Mouse (Mus musculus) lung, postnatal 0 days (tissue): Measurements from ENCODE around the gene Nrxn2. TPM values are rescaled to one million over a fixed set of nuclear protein-coding genes. Genes with fewer than 3 reads are reported as not detected.
A peak's percentile ranks its signal among the peaks of the same experiment; 100 is the strongest.

ENCODE experiments used
- ATAC-seq: fragments of 200-750 bp; cut with Nextera tagmentation; 2 replicates; pipeline ENCODE4 v1.8.0; 2017; ENCODE audit warnings: moderate library complexity
- DNase-seq: peaks from one replicate; pipeline ENCODE4 v3.0.0-alpha.2; 2016; ENCODE audit warnings: low spot score
- H3K27ac ChIP-seq: fragments of 300-500 bp; sonication (generic); 2 replicates; pipeline ENCODE4 v1.5.1; 2014; ENCODE audit warnings: antibody characterized with exemption, mild to moderate bottlenecking, low read length, mixed read lengths
- H3K27me3 ChIP-seq: fragments of 300-500 bp; sonication (generic); replicated peaks from 2 replicates; pipeline ENCODE4 v1.6.1; 2014; ENCODE audit warnings: low read length, mixed read lengths; ENCODE audit not compliant: insufficient read depth
- H3K36me3 ChIP-seq: fragments of 300-500 bp; sonication (generic); 2 replicates; pipeline ENCODE4 v1.6.1; 2014; ENCODE audit warnings: low read length, mixed read lengths; ENCODE audit not compliant: insufficient read depth
- H3K4me1 ChIP-seq: fragments of 300-500 bp; sonication (generic); 2 replicates; pipeline ENCODE4 v1.6.1; 2014; ENCODE audit warnings: antibody characterized with exemption, low read depth, low read length, mixed read lengths; ENCODE audit not compliant: insufficient read depth
- H3K4me2 ChIP-seq: fragments of 300-500 bp; sonication (generic); replicated peaks from 2 replicates; pipeline ENCODE4 v1.6.1; 2014; ENCODE audit warnings: low read depth, mild to moderate bottlenecking, low read length, moderate library complexity, mixed read lengths
- H3K4me3 ChIP-seq: fragments of 300-500 bp; sonication (generic); 2 replicates; pipeline ENCODE4 v1.5.1; 2014; ENCODE audit warnings: low read depth, low read length
- H3K9ac ChIP-seq: fragments of 300-500 bp; sonication (generic); replicated peaks from 2 replicates; pipeline ENCODE4 v1.6.1; 2014; ENCODE audit warnings: low read depth, mild to moderate bottlenecking
- H3K9me3 ChIP-seq: fragments of 300-500 bp; sonication (generic); 2 replicates; pipeline ENCODE4 v1.6.1; 2016; ENCODE audit warnings: low read length, mixed read lengths
- CTCF ChIP-seq: IDR thresholded peaks from 2 replicates; pipeline ENCODE4 v1.5.1; 2016; ENCODE audit warnings: antibody characterized with exemption, mild to moderate bottlenecking
- EP300 ChIP-seq: IDR thresholded peaks from 2 replicates; pipeline ENCODE4 v1.6.1; 2016; ENCODE audit warnings: antibody characterized with exemption, mild to moderate bottlenecking, control low read depth
- WGBS: fragments of 180-500 bp; shearing (Covaris S2); extraction: QIAGEN DNeasy Blood & Tissue Kit; methylation state at CpG from one replicate; pipeline ENCODE4 v1.1.7; 2014; 5-methylcytosine and 5-hydroxymethylcytosine counted together
- polyA plus RNA-seq: library from polyadenylated mRNA; unstranded; fragments of >200 nt; fragmentation: Nextera tagmentation; extraction: Ambion mirVana; gene quantifications from 2 replicates; pipeline ENCODE4 v1.2.1, GENCODE M21; 2015

The Nrxn2 gene
- polyA plus RNA-seq, 1 experiment from 2014 or later, result 3.8 TPM

- Histone ChIP-seq H3K4me1 (no peaks in the 10 kb centered on the region), H3K27me3 (no peaks in the 10 kb centered on the region), H3K4me3 (no peak overlapping the region), H3K36me3 (no peaks in the 10 kb centered on the region), H3K9ac (no peak overlapping the region), H3K4me2 (no peak overlapping the region), H3K9me3 (no peaks in the 10 kb centered on the region), H3K27ac (no peak overlapping the region)
- TF ChIP-seq CTCF (no peak), EP300 (no peak)
- ATAC-seq (no peak), DNase-seq (no peak)
- WGBS, result 79% methylated on average over 8 of the region's 8 CpGs
Measured at GRCm38 (mm10) chr19:6408749-6409148, 9.8 kb upstream of the Nrxn2 start.

- H3K9ac ChIP-seq, result no peak overlapping the region
- no peak overlapping the region for H3K4me2 ChIP-seq
- no peaks in the 10 kb centered on the region for H3K9me3 ChIP-seq
- no peaks in the 10 kb centered on the region for H3K4me1 ChIP-seq
- ATAC-seq, result no peak
- H3K36me3 ChIP-seq, result no peaks in the 10 kb centered on the region
- TF ChIP-seq CTCF (no peak), EP300 (no peak)
- no peak for DNase-seq
- H3K27ac ChIP-seq, result no peak overlapping the region
- H3K27me3 ChIP-seq, result no peaks in the 10 kb centered on the region
- WGBS, result 72% methylated on average over 5 of the region's 5 CpGs
- no peak overlapping the region for H3K4me3 ChIP-seq
Measured at GRCm38 (mm10) chr19:6409176-6409575, 9.4 kb upstream of the Nrxn2 start.

- Histone ChIP-seq H3K36me3 (no peaks in the 10 kb centered on the region), H3K4me1 (no peaks in the 10 kb centered on the region), H3K27me3 (no peaks in the 10 kb centered on the region), H3K27ac (no peak overlapping the region), H3K9me3 (no peaks in the 10 kb centered on the region), H3K4me2 (no peak overlapping the region), H3K4me3 (no peak overlapping the region), H3K9ac (no peak overlapping the region)
- ATAC-seq (no peak), DNase-seq (no peak)
- 75% methylated on average over 5 of the region's 5 CpGs for WGBS
- TF ChIP-seq EP300 (no peak), CTCF (no peak)
Measured at GRCm38 (mm10) chr19:6409936-6410335, 8.6 kb upstream of the Nrxn2 start.

GRCm38 (mm10) chr19:6412798-6413197, 5.7 kb upstream of the Nrxn2 start:
- no peak for ATAC-seq
- Histone ChIP-seq H3K4me3 (no peak overlapping the region), H3K9ac (no peak overlapping the region), H3K27me3 (no peaks in the 10 kb centered on the region), H3K4me2 (no peak overlapping the region), H3K36me3 (no peaks in the 10 kb centered on the region), H3K9me3 (no peaks in the 10 kb centered on the region), H3K4me1 (no peaks in the 10 kb centered on the region; the same call in 1 of the 2 replicates), H3K27ac (no peak overlapping the region)
- 48% methylated on average over 14 of the region's 14 CpGs for WGBS
- TF ChIP-seq EP300 (no peak), CTCF (no peak)
- no peak for DNase-seq

GRCm38 (mm10) chr19:6415454-6415853, 3.1 kb upstream of the Nrxn2 start:
- peak; percentile 60 for ATAC-seq
- WGBS, result 36% methylated on average over 6 of the region's 6 CpGs
- DNase-seq, result no peak
- Histone ChIP-seq H3K9me3 (no peaks in the 10 kb centered on the region), H3K4me3 (no peak overlapping the region), H3K27me3 (peaks cover 19% of the 10 kb centered on the region; the same call in 1 of the 2 replicates), H3K4me1 (no peaks in the 10 kb centered on the region; the same call in 1 of the 2 replicates), H3K27ac (no peak overlapping the region), H3K9ac (no peak overlapping the region), H3K36me3 (no peaks in the 10 kb centered on the region), H3K4me2 (no peak overlapping the region)
- no peak for TF ChIP-seq EP300
- TF ChIP-seq CTCF, result peak; percentile 28

GRCm38 (mm10) chr19:6416124-6416770, 2.3 kb upstream of the Nrxn2 start:
- H3K4me2 ChIP-seq, result no peak overlapping the region
- H3K4me1 ChIP-seq, result no peaks in the 10 kb centered on the region; the same call in 1 of the 2 replicates
- WGBS, result 14% methylated on average over 9 of the region's 9 CpGs
- no peaks in the 10 kb centered on the region for H3K36me3 ChIP-seq
- no peaks in the 10 kb centered on the region for H3K9me3 ChIP-seq
- ATAC-seq (no peak), DNase-seq (no peak)
- H3K27me3 ChIP-seq, result peaks cover 19% of the 10 kb centered on the region; the same call in 1 of the 2 replicates
- H3K27ac ChIP-seq, result no peak overlapping the region
- no peak overlapping the region for H3K4me3 ChIP-seq
- H3K9ac ChIP-seq, result no peak overlapping the region
- TF ChIP-seq CTCF (no peak), EP300 (no peak)
